Mouse (Mus musculus): Measurements from ENCODE around the gene Gm12166. TPM values are rescaled to one million over a fixed set of nuclear protein-coding genes. Genes with fewer than 3 reads are reported as not detected.

Gene Gm12166
- polyA plus RNA-seq, 1 experiment from 2014 or later, result 2.4 TPM

- no peak overlapping the region for H3K27ac ChIP-seq (replicated peaks)
- H3K27me3 ChIP-seq (ENCODE audit: low read depth, poor library complexity, severe bottlenecking), result no peaks in the 10 kb centered on the region
- no peaks in the 10 kb centered on the region for H3K36me3 ChIP-seq
- DNase-seq (ENCODE audit: low spot score), result no peak
- no peaks in the 10 kb centered on the region for H3K9me3 ChIP-seq (replicated peaks)
- 87% methylated on average over 11 of the region's 11 CpGs for WGBS
- no peak overlapping the region for H3K4me3 ChIP-seq
- H3K4me1 ChIP-seq, result peaks cover 6% of the 10 kb centered on the region; the same call in 1 of the 2 replicates
Observed at GRCm38 (mm10) chr11:46083835-46084444, 31.8 kb upstream of the Gm12166 start.

DNA sequence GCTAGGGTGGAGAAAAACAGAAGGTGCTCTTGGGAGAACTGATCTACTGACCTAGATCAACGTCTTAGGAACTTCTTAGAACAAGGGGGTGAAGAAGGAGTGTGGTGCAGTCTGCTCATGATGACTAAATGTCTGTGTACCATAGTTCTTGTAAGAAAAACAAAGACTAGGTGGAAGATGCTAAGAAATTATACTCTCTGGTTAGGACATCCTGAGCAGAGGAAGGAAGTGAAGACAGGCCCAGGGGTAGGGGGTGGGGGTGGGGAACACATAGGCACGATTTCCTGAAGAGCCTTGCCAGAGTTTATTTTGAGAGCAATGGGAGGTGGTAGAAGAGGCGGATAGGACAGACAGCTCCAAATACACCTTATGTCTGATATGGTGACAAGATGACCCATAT is 31.3 kb upstream of the Gm12166 start:
- no peak for DNase-seq (ENCODE audit: low spot score)
- Histone ChIP-seq H3K27me3 (ENCODE audit: low read depth, poor library complexity, severe bottlenecking) (no peaks in the 10 kb centered on the region), H3K4me1 (peaks cover 6% of the 10 kb centered on the region; the same call in 1 of the 2 replicates), H3K4me3 (no peak overlapping the region), H3K36me3 (no peaks in the 10 kb centered on the region), H3K27ac (replicated peaks) (no peak overlapping the region), H3K9me3 (replicated peaks) (no peaks in the 10 kb centered on the region)
- WGBS, result 73% methylated on average over 3 of the region's 3 CpGs

DNA sequence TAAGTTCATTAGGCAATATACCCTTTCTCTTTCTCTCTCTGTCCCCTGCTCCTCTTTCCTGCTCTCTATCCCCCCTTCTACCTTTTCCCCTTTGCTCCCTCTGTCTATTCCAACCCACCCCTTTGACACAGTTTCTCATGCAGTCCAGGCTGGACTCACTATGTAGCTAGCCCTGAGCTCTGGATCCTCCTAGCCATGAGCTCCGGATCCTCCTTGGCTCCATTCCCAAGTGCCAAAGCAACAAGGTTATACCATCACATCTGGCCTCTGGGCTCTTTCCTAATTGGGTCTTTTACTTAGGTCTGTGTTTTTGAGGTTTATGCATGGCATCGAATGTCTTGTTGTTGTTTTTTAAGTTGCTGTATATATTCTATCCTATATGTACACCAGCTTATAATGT is 29.0 kb upstream of the Gm12166 start:
- 91% methylated on average over 2 of the region's 2 CpGs for WGBS

DNA sequence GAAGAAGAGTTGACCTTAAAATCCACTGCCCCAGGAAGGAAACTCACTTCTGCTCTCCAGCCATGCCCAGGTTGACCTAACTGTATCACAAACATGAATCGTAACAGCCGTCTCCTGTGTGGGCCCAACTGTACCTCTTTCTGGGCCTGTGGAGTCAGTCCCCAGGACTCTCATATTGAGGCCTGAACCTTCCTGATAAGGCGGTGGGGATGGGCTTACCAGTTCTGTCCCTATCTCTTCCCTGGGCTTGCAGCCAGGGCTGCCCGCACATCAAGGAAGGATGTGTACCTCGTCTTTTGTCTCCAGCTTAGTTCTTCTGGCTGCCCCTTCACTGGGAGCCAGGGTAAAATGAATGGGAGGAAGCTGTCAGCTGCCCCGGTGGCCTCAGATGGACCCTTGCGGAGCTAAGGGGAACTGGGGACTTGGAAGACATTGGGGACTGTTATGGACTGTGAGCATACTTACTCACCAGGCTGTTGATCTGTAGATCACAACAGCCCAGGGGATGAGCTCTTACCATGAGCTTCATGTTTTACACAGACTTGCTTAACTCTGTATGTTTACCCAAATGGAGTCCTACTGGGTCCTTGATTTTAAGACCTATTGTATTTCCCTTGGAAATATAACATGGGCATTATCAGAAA is 25.7 kb upstream of the Gm12166 start:
- H3K27me3 ChIP-seq (ENCODE audit: low read depth, poor library complexity, severe bottlenecking), result no peaks in the 10 kb centered on the region

More for the DNA sequence above, 29.0 kb upstream of the Gm12166 start:
- H3K27ac ChIP-seq (replicated peaks), result no peak overlapping the region
- peaks cover 6% of the 10 kb centered on the region; the same call in 1 of the 2 replicates for H3K9me3 ChIP-seq (replicated peaks)
- H3K4me3 ChIP-seq, result no peak overlapping the region
- H3K4me1 ChIP-seq, result no peaks in the 10 kb centered on the region
- no peaks in the 10 kb centered on the region for H3K27me3 ChIP-seq (ENCODE audit: low read depth, poor library complexity, severe bottlenecking)
- no peak for DNase-seq (ENCODE audit: low spot score)
- peaks cover 11% of the 10 kb centered on the region for H3K36me3 ChIP-seq

DNA sequence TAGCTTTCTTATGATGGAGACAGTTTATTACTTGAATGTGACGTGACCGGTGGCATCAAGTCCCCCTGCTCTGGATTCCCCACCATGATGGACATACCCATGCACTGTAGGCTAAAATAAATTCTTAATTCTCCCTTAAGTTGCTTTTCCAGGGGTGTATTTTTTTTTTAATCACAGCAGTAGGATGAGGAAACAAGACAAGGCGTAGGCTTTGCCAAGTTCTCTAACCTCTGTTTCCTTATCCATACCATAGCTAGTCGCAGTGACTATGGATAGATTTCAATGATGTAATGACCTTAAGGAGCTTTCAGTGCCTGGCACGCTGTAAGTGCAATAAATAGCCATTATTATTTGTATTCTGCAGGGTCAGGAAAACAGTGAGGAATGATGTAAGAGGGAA is 25.2 kb upstream of the Gm12166 start:
- whole genome bisulfite sequencing, result 95% methylated on average over 5 of the region's 5 CpGs
- no peaks in the 10 kb centered on the region for H3K27me3 ChIP-seq (ENCODE audit: low read depth, poor library complexity, severe bottlenecking)
- H3K9me3 ChIP-seq (replicated peaks), result peaks cover 6% of the 10 kb centered on the region; the same call in 1 of the 2 replicates
- H3K4me3 ChIP-seq, result no peak overlapping the region
- H3K36me3 ChIP-seq, result peaks cover 11% of the 10 kb centered on the region
- H3K4me1 ChIP-seq, result peaks cover 10% of the 10 kb centered on the region; the same call in 1 of the 2 replicates
- H3K27ac ChIP-seq (replicated peaks), result no peak overlapping the region
- no peak for DNase-seq (ENCODE audit: low spot score)

More for the DNA sequence above, 25.7 kb upstream of the Gm12166 start:
- Histone ChIP-seq H3K36me3 (peaks cover 11% of the 10 kb centered on the region), H3K4me1 (peaks cover 4% of the 10 kb centered on the region; the same call in 1 of the 2 replicates), H3K4me3 (no peak overlapping the region), H3K27ac (replicated peaks) (no peak overlapping the region), H3K9me3 (replicated peaks) (peaks cover 6% of the 10 kb centered on the region; the same call in 1 of the 2 replicates)
- 85% methylated on average over 7 of the region's 7 CpGs for WGBS
- DNase-seq (ENCODE audit: low spot score), result no peak

GRCm38 (mm10) chr11:46076442-46077158 is 24.5 kb upstream of the Gm12166 start:
- 96% methylated on average over 11 of the region's 11 CpGs for WGBS
- Histone ChIP-seq H3K36me3 (peaks cover 11% of the 10 kb centered on the region), H3K4me1 (peaks cover 10% of the 10 kb centered on the region; the same call in 1 of the 2 replicates), H3K9me3 (replicated peaks) (peaks cover 6% of the 10 kb centered on the region; the same call in 1 of the 2 replicates), H3K27me3 (ENCODE audit: low read depth, poor library complexity, severe bottlenecking) (no peaks in the 10 kb centered on the region), H3K27ac (replicated peaks) (no peak overlapping the region), H3K4me3 (no peak overlapping the region)
- DNase-seq (ENCODE audit: low spot score), result no peak

- Histone ChIP-seq H3K27ac (replicated peaks) (no peak overlapping the region), H3K9me3 (replicated peaks) (peaks cover 6% of the 10 kb centered on the region; the same call in 1 of the 2 replicates), H3K4me1 (peaks cover 10% of the 10 kb centered on the region; the same call in 1 of the 2 replicates), H3K4me3 (no peak overlapping the region), H3K36me3 (peaks cover 11% of the 10 kb centered on the region), H3K27me3 (ENCODE audit: low read depth, poor library complexity, severe bottlenecking) (no peaks in the 10 kb centered on the region)
- no peak for DNase-seq (ENCODE audit: low spot score)
- WGBS, result 94% methylated on average over 3 of the region's 3 CpGs
Observed at GRCm38 (mm10) chr11:46075507-46075906, 23.4 kb upstream of the Gm12166 start.

GRCm38 (mm10) chr11:46073850-46074688 is 21.9 kb upstream of the Gm12166 start:
- WGBS, result 89% methylated on average over 17 of the region's 17 CpGs
- no peak for DNase-seq (ENCODE audit: low spot score)

DNA sequence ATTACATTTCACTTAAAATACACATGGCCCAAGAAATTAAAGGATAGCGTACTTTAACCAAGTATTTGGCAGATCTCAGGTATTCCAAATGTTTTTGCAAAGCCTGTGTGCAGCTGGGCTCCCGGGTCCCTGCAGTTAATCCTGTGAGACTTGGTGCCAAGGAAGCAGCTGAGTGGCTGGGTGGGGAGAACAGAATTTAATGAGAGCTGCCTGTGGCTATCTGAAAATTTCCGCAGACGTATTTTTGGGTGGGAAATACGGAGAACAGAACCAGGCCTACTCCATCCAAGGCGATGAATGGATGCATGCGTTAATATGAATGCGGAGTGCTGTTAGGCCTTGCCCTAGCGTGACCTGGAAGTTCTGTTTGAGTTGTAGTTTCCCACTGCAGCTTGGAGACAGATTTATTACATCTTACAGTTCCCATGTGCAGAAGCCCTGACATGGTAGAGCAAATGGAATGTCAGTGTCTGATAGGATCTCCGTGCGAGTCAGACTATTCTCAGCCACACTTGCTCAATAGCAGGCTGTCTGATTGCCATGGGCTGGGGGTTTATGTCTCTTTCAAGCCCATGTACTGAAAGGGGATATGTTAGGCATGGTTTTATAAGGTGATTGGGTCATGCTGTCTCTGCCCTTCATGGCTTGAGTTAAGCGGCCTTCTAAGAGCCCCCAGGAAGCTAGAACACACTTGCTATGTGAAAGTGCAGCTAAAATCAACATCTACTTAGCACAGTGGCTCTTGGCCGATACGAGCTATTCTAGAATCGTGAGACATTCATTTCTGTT is 21.1 kb upstream of the Gm12166 start:
- Histone ChIP-seq H3K4me1 (peaks cover 27% of the 10 kb centered on the region), H3K27ac (replicated peaks) (no peak overlapping the region), H3K36me3 (peaks cover 11% of the 10 kb centered on the region), H3K9me3 (replicated peaks) (peaks cover 6% of the 10 kb centered on the region; the same call in 1 of the 2 replicates), H3K4me3 (no peak overlapping the region), H3K27me3 (ENCODE audit: low read depth, poor library complexity, severe bottlenecking) (no peaks in the 10 kb centered on the region)
- DNase-seq (ENCODE audit: low spot score), result no peak
- WGBS, result 87% methylated on average over 15 of the region's 15 CpGs

More at GRCm38 (mm10) chr11:46073850-46074688, 21.9 kb upstream of the Gm12166 start:
- Histone ChIP-seq H3K36me3 (peaks cover 11% of the 10 kb centered on the region), H3K27me3 (ENCODE audit: low read depth, poor library complexity, severe bottlenecking) (no peaks in the 10 kb centered on the region), H3K4me1 (peaks cover 21% of the 10 kb centered on the region), H3K27ac (replicated peaks) (no peak overlapping the region), H3K9me3 (replicated peaks) (peaks cover 6% of the 10 kb centered on the region; the same call in 1 of the 2 replicates), H3K4me3 (no peak overlapping the region)

DNA sequence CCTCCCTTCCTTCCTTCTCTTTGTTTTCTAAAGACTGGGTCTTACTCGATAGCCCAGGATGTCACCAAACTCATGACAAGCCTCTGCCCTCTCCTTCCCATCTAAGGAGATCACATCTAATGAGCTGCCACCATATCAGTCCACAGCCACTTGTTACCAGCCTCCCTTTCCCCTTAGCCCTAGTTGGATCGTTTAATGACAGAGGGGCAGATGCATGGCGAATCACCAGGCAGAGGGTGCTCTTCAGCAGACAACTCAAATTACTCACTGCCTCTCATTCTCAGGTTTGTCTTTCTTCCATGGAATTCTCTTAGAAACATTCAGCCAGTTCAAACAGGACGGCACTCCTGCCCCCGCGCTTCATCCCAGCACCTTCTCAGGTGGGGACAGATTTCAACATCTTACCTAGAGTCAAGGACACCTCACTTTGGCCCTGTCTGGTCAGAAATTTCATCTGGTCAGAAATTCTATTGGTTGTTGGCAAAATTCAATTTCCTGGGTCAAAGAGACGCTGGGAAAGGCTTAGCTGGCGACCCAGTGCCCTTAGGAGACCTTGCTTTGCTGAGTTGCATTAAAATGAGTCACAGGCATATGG is 20.4 kb upstream of the Gm12166 start:
- WGBS, result 72% methylated on average over 8 of the region's 8 CpGs

DNA sequence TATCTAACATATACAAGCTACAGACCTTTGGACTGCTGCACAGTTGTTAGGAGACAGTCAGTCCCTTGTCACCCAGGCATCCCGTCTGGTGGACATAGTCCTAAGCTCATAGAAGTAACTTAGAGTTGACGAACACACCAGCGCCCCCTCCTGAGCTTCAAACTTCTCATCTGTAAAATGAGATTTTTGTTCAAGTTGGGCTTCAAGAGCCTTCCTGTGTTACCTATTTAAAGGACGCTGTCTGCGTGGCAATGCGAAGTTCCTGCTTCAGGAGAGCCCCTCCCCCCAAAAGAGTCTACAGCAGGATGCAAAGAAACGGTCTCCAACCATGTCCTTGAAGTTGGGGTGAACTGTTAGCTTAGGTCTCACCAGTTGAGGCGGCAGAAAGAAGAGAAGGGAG is 18.7 kb upstream of the Gm12166 start:
- 0 out of 2 replicates have a peak, but pooled peaks cover 2% of the 10 kb centered on the region for H3K36me3 ChIP-seq
- no peak overlapping the region for H3K27ac ChIP-seq (replicated peaks)
- H3K4me3 ChIP-seq, result no peak overlapping the region
- H3K4me1 ChIP-seq, result peaks cover 33% of the 10 kb centered on the region
- H3K27me3 ChIP-seq (ENCODE audit: low read depth, poor library complexity, severe bottlenecking), result no peaks in the 10 kb centered on the region
- H3K9me3 ChIP-seq (replicated peaks), result no peaks in the 10 kb centered on the region
- no peak for DNase-seq (ENCODE audit: low spot score)
- WGBS, result 81% methylated on average over 8 of the region's 8 CpGs

More for the DNA sequence above, 20.4 kb upstream of the Gm12166 start:
- Histone ChIP-seq H3K4me1 (peaks cover 27% of the 10 kb centered on the region), H3K36me3 (peaks cover 6% of the 10 kb centered on the region; the same call in 1 of the 2 replicates), H3K4me3 (no peak overlapping the region), H3K27ac (replicated peaks) (no peak overlapping the region), H3K27me3 (ENCODE audit: low read depth, poor library complexity, severe bottlenecking) (no peaks in the 10 kb centered on the region), H3K9me3 (replicated peaks) (peaks cover 6% of the 10 kb centered on the region; the same call in 1 of the 2 replicates)
- no peak for DNase-seq (ENCODE audit: low spot score)
